Mouse (Mus musculus) right cerebral cortex, postnatal 36 days (tissue): Measurements from ENCODE around the gene Snai3.
A peak's percentile ranks its signal among the peaks of the same experiment; 100 is the strongest.

ENCODE experiments used
- DNase-seq, 2 experiments: peaks; one replicate each; pipeline ENCODE4 v3.0.0; 2022; ENCODE audit warnings: low spot score in 2 of 2, mixed read lengths in 1 of 2

Snai3 gene

DNA sequence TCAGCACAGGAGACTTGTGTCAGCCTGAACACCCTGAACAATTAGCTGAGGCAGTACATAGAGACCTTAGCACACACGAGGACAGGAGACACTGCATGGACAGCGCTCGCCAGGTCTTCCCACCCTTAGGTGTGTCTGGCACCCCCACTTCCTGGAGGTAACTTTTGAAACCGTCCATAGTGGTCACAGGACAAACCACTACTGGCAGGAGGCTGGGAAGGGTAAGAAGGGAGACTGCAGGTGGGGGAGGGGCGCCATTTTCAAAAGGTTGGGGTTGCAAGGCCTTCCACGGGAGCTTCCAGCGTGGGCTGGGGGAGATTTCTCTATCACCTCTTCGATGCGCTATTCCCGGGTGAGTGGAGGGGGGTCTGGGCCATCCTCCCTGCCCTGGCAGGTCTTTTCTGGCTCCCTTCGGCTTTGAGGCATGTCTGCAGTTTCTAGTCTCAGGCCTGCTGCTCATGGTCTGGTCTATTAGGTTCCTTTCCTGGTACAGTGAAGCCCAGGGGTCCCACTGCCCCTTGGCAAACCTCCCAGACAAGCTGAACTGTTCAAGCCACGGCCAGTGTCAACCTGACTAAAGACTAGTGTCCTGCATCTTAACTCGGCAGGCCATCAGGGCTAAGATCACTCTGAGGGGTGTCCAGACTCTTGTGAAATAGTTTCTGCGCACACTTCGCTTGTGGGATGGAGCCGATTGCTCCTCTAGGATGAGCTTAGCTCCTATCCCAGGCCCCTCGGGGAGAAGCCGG is 28.7 kb downstream of the Snai3 start:
- DNase-seq, result no peak

DNA sequence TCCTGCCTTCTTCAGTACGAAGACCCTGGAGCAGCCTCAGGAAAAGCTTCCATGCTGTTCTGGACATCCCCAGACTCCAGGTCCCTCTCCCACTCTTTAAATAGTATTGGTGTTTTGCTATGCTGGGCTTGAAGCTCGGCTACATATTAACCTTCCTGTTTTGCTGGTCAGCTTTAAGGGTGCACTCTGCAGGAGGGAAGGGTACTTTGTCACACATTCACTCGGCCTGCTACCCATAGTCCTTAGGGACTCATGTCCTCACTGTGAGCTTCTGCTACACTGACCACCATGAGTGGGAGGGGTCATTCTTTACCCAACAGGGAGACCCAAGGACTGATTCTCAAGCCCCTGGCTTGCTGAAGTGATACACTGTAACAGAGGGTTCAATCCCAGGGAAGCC is 29.9 kb downstream of the Snai3 start:
- no peak for DNase-seq

DNA sequence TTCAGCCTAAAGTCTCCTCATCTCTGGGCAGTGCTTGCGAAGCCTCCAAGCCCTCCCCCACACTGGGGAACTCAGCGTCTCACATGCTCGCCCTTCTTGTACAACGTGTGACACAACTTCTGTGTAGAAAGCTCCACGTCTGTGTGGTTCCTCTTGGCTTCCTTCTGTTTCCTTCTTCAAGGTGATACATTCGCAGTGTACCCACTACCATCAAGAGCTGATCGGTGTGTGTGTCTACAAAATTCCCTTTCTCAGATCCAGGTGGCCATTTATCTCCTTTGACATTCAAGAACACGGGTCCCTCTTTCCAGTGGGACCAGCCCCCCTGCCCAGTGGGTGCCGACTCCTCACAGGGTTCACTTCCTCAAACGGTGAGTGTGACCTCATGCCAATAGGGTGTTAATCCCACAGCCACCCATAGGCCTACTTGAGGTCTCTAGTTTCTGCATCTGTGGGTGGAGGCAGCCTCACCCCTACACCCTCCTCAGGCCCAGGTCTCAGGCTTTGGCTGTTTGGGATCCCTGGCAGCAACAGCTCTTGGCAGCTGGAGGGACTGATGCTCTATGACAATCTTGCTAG is 30.4 kb downstream of the Snai3 start:
- no peak for DNase-seq

DNA sequence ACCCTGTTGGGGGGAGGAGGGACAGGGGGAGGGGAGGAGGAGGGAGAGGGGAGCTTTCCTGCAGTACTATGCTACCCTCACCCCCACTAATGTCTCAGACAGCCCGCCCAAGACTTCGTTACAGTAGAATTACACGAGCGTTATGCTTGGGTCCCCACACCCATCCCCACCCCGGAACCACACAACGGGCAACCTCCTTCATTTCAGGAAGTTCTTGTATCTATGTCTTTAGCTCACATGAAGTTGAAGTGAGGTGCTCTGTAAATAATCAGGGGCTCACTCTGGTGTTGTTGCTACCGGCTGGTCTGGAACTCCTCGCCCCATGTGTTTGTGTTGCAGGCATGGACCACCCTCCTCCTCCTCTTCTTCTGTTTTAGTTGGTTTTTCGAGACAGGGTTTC is 32.4 kb downstream of the Snai3 start:
- DNase-seq, result no peak

DNA sequence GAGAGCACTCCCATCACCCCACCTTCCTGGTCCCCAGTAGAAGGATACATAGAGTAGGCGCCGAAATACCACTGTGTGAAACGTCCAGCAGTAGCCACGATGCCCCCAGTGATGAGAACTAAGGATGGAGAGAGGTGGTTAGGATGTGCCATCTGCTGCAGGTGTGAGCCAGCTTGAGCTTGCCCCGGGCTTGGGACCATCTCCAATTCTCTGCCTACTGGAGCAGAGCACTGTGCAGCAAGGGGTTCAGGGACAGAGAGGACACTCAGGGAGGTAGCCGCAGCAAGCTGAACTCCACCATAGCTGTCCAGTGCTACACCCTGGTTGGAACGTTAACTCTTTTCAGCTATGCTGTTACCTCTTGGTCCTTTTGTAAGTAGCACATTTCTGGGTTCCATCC is 32.9 kb downstream of the Snai3 start:
- DNase-seq, result no peak

DNA sequence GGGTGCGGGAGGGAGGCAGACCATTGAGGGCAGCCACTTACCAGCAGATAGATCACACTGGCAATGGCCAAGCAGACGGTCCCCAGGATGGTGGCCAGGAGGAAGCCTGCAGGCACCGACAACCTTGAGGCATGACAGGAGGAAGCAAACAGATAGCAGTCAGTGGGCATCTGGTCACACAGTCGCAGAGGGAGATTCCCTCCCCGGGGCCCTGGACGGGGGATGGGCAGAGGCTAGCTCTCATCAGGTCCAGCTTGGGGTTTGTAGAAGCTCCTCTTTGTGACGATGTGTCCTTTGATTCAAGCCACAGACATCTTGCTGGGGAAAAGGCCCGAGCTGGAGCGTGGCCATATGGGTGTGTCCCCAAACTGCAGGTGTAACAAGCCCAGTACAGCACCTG is 34.4 kb downstream of the Snai3 start:
- no peak for DNase-seq

DNA sequence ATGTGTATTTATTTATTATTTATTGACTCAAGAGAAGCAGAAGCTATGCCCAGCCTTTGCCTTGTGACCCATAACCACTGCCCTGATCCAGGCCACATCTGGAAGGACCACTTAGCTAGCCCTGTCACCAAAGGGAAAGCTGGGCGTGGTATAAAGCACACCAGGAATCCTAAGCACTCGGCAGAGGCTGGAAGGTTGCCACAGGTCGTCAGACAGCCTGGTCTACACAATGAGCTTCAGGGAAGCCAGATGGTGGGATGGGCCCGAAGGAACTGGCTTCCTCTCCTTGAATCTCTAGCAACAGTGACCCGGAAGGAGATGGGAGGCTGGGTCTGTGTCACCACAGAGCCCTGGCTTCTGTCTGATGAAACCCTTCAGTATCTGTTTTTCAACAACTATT is 36.9 kb downstream of the Snai3 start:
- no peak for DNase-seq

DNA sequence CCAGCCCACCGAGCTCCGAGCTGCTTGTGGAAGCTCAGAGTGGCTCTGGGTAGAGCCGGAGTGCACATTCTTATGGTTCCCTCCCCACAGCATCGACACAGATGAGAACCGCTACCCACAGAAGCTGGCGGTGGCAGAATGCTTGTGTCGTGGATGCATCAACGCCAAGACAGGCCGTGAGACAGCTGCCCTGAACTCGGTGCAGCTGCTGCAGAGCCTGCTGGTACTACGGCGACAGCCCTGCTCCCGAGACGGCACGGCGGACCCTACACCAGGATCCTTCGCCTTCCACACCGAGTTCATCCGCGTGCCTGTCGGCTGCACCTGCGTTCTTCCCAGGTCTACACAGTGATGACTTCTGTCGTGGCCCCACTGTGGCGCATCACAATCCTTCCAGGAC is 37.3 kb downstream of the Snai3 start:
- no peak for DNase-seq

DNA sequence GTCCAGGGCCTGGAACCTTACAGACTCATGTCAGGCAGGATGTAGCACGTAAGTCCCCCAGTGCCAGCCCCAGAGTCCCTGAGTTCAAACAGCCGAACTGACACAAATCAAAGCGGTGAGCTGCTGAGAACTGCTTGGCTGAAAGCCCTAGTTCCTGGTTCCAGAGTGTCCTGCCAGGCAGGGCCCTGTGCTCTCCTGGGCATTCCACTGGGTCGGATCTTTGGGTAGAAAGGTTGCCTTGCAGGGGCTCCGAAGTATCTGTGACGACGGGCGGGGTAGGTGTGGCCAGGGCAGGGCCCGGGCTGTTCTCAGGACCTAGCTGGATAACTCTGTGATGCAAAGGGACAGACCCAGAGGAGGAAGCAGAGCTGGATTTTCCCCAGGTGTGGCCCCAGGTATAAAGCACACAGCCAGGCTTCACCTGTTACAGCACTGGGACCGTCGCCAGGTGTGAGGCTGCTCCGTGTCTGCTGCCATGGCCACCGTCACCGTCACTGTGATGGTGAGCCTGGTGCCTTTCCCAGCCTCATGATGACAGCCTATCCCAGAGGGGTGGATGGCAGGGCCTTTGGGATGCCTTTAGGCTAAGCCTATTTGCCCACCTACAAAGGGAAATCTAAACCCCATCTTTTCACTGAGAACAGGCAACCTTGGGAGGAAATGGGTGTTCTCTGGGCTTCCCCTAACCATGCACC is 39.0 kb downstream of the Snai3 start, which contains the start of gene Il17c:
Gene Il17c (plus strand): TSS at position 645 of the 695 bp plus-strand sequence.
- DNase-seq, result no peak

DNA sequence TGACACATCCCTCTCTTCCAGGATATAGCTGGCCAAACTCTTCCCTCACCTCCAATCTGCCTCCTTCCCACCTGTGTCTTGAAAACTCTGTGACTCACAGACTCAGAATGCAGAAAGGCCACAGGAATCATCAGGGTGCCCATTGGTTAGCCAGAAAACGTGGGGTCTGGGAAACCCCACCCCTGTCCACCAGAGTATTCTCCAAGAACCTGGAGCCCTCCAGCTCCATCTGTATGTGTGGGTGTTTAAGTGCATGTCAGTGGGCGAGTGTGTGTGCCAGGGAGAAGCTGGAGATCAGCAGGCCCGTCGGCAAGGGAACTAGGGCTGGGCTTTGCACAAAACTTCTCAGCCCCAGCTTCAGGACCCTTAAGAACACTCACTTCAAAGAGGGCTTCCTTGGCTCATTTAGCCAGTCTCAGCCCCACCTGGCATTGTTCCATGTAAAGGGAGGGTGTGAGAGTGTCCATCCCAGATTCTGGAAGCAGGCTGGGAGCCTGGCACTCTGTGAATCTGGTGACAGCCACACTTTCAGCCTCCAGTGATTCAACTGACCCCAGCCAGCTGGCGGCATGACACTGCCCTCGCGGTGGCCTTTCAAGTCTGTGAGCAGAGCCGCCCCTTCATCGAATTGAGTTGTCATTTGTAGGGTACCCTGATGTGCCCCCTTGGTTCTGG is 40.5 kb downstream of the Snai3 start:
- DNase-seq, result peak; percentile 47 to 68

DNA sequence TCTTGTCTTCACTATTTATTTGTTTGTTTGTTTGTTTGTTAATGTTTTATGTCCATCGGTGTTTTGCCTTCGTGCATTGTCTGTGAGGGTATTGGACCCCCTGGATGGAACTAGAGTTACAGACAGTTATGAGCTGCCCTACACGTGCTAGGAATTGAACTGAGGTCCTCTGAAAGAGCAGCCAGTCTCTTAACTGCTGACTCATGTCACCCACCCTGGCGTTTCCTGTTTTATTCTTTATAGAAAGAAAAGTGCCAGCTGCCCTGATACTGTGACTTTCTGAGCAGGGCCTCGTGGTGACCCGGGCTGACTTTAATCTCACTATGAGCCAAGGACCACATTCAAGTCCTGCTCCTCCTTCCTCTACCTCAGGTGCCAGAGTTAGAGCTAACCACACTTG is 45.0 kb downstream of the Snai3 start:
- no peak for DNase-seq

DNA sequence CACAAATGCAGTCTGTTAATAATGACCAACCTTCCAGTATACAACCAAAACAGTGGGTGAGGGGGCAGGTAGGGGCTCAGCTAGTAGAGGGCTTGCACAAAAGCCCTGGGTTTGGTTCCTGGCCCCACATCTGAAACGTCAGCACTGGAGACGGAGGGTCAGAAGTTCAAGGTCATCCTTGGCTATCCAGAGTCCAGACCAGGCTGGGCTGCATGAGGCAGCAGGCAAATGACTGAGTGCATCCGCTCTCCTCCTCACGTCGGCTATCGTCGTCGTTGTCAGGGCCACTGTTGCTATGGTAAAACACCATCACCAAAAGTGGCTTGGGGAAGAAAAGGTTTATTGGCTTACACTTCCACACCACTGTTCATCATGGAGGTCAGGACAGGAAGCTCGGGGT is 46.2 kb downstream of the Snai3 start:
- DNase-seq, result no peak

DNA sequence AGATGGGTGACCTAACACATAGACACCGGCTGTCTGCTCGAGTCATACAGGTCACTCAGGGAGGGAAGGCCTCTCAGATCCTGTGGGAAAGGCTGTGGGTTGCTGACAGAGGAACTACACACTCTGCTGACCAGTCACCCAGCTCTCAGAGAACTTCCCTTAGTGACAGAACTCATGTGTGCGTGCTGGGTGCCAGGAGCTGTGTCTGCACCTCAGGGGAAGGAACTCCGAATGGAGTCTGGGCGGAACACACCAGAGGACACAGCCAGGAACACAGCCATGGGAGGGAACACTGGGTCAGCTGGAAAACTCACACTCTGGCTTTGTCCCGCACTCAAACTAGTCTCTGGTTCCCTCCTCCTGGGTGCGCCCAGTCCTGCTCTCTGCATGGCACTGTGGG is 52.9 kb downstream of the Snai3 start:
- DNase-seq, result no peak

DNA sequence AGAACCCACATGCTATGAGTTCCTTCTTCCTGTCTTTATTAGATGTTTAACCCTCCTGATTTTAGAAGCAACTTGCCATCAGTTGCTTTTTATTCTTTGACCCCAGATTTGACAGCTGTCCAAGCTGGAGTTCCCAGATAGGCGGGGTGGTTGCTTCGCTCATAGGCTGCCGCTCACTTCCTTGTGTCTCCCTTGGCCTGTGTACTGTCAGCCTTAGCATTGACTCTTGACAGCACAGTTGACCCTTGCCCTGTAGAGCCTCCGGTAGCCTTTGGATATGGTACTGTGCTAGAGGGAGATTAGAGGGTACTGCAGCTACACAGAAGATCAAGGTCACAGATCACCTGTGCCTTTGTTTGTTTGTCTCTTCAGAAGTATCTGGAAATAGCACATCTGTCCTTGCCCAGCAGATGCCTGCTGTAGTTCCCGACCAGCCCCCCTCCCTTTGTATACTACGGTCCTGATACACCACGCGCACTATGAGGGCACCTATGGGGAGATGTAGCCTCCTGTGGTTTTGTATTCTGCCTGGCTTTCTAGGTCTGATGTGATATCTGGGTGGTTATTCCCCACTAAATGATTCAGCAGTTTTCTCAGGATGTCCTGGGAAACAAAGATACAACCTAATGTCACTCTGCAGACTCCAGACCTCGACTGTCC is 55.3 kb downstream of the Snai3 start:
- no peak for DNase-seq
